Mouse (Mus musculus) liver, adult 2 months (tissue): ENCODE results near the gene Gm48551.

Experiments
- CTCF ChIP-seq: fragments of 200-500 bp; IDR thresholded peaks from 2 replicates; pipeline ENCODE4 v1.5.1; 2011; ENCODE audit warnings: low read depth, low read length, control low read depth
- POLR2A ChIP-seq: fragments of 200-500 bp; IDR thresholded peaks from 2 replicates; pipeline ENCODE4 v1.6.1; 2011; ENCODE audit warnings: low read length, control low read depth; ENCODE audit not compliant: insufficient read depth; ENCODE audit errors: extremely low read depth

DNA sequence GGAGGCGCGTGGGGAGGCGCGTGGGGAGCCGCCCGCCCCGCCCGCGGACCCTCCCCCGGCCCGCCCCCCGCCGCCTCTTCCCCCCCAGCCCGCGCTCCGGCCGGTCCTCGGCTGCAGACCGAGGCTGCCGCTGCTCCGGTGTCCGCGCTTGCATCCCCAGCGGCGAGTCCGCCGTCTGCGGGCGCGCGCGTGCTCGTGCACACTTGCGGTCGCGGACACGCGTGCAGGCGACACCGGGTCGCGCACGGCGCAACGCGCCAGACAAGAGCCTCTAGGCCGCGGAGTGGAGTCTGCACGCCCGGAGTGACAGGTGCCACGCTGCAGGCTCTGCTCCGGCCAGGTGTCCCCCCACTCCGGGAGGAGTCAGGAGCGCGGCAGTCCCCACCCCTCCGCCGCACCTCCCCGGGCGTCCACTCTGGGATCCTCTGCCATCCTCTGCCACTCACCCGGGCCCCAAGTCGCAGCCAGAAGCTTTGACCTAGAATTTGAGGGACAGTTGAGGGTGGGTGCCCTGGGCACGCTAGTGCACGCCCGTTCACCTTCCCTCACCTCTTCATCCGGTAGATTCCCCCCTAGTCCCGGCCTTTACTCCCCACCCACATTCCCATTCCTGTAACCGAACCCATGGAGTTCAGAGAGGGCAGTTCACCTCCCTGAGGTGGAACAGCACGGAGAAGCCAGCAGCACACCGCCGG is 46.7 kb downstream of the Gm48551 start:
- TF ChIP-seq CTCF (no peak), POLR2A (0 out of 2 replicates have a peak, but pooled peaks have one; percentile 43)
